Mouse (Mus musculus): ENCODE data around the gene Defb15. TPM values are rescaled to one million over a fixed set of nuclear protein-coding genes. Genes with fewer than 3 reads are reported as not detected.
"Not testable (repeated sequence)": the region's sequence is repeated elsewhere in the genome, so short reads cannot be mapped to it uniquely, and the experiment has no call there.

The Defb15 gene
- total RNA-seq (2021): not detected
- long read RNA-seq, experiment 1: 0 reads
- long read RNA-seq, experiment 2: 0 reads

DNA sequence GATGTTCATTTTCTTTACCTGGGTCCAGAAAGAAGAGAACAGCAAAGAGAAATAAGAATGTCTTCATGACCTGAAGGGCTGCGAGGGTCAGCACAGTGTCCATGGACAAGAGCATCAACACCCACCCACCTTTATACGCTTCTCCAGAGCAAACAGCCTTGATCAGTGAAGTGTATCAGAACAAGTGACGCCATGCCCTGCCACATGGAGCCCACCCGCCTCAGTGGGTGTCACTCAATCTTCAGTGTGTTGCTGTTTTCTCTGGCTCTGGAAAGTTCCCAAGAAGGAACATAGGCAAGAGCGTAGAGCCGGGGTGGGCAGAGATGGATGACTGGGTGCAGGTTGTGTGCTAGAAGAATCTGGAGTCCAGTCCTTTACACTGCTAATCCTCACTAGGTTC is at the start of gene Defb15:
TSS of gene Defb15 (minus strand) at position 101 of the 400 bp plus-strand sequence.
- DNase-seq: no peak

DNA sequence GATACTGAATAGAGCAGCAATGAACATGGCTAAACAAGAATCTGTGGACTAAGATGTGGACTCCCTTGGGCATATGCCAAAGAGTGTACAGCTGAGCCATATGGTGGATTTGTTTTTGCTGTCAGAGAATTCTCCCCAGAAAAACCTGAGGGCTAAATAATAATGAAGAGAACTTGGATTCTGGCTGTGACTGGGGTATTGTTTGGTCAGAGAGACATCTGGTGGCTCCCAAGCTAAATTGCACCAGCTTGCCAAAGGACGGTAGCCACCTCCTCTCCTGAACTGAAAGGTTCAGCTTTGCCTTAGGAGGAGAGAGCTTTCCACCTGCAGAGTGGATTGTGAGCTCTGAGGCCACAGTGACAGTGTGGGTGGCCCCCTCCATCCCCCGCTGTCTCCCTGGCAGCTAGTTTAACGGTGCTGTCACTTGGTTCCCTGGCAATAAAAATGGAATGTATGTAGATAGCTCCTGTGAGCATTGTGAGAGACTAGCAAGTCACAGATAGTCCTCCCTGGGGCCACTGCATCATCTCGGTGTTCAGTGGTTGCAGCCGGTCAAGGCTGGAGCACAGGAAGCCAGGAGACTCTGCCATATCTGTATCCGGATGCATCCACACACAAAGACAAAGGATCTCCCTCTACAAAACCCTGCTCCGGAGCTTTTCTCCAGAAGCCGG is 49.3 kb upstream of the Defb15 start:
- DNase-seq: no peak

DNA sequence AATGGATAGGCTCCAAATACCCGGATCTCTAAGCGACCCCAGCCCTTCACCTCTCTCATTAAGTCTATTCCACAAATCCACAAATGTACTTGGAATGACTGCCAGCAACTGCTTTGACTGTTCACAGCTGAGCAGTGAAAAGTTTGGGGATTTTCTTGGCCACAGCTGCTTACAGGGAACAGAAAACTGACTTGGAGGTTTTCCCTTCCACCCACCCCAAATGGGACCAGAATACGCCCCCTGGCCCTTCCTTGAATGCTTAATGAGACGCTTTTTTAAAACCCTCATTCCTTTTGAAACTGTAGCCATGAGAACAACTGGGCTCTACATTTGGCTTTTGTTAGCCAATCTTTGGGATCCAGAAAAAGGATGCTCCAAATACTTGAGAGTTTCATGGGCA is 45.7 kb upstream of the Defb15 start:
- no peak for DNase-seq

DNA sequence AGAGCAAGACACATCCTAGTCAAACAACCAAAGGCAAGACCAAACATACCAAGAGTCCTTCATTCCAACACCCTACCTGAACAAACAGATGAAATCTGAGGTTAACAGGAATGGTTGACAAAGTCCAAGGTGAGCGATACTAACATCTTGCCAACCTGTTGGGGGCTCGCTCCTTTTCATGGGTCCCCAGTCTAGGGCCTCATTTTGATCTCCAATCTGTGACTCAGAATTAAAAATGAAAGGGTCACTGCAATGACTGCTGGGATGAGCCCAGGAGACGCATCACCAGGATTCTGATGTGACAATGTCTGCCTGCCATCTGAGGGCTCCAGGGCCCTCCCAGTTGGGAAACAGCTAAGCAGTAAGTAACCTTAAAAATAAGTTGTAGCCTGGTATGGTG is 37.0 kb upstream of the Defb15 start, which contains the start of gene Ccdc70:
TSS of gene Ccdc70 (plus strand) at position 301 of the 400 bp plus-strand sequence.
- DNase-seq: no peak

DNA sequence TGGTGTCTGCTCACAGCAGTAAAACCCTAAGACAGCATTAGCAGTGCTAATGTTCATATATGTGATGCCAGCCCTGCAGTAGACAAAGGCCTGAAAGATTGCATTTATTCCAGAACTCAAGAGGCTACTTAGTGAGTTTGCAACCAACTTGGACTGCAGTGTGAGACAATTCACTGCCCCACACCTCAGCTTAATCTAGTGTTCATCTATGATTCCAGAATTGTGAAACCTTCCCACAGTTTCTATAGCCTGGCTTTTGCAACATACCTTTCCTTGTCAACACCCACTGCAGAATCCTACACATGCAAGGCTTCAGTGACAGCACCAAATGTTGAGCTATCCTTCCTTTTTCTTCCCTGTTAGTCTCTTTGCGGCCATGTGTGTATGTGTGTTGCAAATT is 34.1 kb upstream of the Defb15 start:
- no peak for DNase-seq

DNA sequence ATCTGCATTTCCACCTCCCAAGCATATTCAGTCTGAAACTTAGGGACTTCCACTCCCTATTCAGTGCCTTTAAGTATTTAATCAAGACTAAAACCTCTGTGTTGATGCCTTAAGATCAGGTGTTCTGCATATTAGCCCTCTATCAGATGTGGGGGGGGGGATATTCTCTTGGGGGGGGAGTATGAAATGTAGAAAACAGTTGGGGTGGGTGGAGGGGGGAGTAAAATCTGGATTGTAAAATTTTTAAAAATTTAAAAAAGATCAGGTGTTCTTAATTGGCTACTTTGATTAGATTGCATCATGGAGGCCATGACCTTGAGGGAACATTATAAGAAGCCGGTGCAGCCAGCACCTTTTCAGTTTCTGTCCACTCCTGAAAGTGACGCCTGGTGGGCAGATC is 25.9 kb upstream of the Defb15 start, which contains the start of gene Fam90a1a:
TSS of gene Fam90a1a (plus strand) at position 301 of the 400 bp plus-strand sequence.
- no peak for DNase-seq

DNA sequence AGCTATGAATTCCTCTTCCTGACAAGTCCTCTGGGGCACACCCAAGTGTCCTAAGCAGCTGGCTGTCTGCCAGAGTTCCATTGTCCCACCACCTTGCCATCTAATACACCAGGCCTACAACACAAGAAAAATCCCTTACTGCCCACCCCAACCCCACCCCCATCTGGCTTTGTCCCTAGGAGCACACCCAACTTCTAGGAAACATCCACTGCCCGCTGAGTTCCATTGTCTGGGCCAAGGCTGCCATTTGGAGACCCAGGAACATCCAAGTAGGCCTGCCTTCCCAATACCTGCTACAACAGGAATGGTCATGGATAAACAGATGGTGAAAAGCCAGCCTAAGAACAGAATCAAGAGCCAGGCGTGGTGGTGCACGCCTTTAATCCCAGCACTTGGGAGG is 23.8 kb upstream of the Defb15 start:
- no peak for DNase-seq

DNA sequence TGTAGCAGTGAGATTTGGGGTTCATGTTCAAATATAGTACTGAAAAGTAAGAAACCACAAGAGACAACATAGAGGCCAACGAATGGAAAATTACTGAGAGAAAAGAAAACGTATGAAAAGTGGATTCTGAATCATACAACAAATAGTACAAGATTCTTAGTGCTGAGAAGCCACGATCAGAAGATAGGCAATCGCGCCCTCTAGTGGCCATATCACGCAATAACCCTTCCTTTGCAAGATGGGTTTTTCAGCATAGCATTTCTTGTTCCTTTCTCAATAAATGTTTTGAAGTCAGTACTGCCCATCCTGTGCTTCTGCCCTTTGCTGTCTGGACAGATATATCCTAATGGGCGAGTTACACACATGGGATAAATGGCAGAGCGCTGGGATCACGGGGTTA is 22.8 kb upstream of the Defb15 start:
- DNase-seq: peak; percentile 31

DNA sequence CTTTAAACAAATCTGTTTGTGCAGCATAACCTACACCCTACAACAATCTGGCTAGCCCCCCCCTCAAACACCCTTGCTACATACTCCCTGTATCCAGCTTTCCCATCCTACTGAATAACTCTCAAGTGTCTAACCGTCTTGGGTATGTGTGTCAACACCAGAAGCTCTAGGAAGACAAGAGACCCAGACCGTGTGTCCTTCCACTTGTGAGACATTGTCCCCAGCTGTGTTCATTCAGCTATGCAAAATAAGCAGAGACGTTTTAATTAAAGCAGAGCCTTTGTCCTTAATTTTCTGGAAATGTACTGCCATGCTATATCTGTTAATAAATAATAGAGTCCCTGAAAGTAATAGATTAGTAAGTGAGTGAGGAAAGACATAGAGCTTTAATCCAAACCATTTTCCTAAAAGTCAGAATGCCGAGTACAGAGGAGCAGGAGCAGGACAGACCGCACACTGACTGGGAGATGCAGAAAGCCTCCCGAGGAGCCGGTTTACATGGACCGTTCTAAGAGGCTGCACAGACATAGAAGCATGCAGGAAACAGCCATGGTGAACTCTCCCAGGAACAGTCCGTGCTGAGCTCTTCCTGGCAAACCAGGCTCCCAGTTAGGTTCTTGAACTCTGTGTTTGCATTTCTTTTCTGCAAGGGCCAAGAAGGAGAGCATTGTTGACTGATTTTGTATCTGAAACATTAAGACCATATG is 15.0 kb upstream of the Defb15 start:
- no peak for DNase-seq

DNA sequence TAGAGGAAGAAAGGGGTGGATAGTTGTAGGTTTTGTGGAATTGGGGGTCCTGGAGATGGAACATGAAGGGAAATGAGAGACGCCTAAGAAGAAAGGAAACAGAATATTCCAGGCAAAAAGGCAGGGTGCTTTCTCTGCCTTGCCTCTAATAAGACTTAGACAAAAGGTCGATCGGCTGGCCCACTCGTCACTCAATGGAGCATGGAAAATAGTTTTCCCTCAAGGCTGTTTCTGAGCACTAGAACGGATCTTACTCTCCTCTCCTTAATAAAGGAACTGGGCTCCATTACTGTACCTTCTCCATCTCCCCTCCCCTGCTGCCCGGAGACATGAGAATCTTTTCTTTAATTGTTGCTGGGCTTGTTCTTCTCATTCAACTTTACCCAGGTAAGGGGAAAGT is 14.0 kb upstream of the Defb15 start, which contains the start of gene Defb13:
TSS of gene Defb13 (plus strand) at position 301 of the 400 bp plus-strand sequence.
- no peak for DNase-seq

DNA sequence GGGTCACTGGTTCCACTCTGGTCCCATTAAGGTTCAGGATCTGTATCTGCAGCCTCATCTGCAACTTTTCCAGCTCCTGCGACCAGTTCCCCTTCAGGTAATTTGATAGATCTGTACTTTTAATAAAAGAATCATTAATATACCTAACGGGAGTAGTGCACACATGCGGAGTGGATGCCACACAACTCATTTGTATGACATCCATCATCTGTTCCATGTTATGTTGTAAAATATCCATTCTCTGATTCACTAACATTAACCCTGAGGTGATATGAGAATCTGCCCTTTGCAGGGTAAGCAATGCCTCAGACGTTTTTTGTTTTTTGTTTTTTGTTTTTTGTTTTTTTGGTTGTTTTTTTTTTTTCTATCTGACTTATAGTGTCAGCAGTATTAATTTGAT is 5.5 kb upstream of the Defb15 start, which contains the start of gene Defb35:
TSS of gene Defb35 (plus strand) at position 301 of the 400 bp plus-strand sequence.
- not testable (repeated sequence) for DNase-seq

DNA sequence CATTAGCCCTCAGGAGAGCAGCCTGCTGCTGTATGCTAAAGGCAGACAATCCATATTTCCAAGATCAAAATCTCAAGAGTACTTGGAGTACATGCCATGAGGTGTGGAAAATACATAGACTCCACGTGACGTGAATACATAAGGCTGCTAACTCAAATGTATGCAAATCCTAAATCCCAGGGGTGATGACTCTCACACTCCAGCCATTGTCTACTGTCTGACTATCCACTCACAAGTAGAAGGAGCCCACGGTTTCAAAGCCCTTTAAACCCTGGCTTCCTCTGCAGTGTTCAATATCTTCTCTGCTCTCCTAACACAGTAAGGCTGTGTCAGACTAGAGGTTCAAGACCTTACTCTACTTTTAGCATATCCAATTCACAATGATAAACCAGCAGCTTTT is 1.8 kb downstream of the Defb15 start:
- not testable (repeated sequence) for DNase-seq

DNA sequence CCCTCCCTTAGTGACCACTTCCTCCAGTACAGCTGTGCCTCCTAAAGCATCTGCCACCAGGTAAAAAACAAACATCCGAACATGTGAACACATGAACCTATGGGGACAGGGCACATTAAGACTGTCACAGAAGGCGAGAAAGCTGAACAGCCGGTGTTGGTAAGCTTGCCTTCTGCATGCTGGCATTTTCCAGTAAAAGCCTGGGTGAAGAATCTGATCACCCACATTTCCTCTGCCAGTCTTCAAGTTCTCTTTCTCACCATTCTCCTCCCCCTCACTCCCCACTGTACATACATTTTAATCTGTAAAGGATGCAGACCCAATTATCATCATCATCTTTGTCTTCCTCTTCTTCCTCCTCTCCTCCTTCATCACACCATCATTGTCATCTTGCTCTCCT is 16.9 kb downstream of the Defb15 start:
- DNase-seq: no peak

DNA sequence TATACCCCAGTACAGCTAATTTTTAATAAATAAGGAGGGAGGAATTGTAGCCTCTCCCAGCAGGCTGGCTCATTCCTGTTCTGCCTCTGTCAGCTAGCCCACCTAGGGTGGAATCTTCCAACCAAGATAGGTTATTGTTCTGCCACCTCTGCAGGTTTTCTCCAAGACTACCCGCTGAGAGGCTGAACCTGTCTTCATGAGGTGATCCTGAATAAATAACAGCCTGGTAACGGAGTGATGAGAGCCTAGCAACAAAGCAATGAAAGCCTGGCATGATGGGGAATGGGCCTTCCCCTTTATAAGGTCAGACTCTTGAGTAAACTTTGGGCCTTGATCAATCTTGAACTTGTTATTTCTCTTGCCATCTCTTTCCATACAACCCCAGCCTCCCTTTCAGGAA is 20.0 kb downstream of the Defb15 start:
- no peak for DNase-seq

DNA sequence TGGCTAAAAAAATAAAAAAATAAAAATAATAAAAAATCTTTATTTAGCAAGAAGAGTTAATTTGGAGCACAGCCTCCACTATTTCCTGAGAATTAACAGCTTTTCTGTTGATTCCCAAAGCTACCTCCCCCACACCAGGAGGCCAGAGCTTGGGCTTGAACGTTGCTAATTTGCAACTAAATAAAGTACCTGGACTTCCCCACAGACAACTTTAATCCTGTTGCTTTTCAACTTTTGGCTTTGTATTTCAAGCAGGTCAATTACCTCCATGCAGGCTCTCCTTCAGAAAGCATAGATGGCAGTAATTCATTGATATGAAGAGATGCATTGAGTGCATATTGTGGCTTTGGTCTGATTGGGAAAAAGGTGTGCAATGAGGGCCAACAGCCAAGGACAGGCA is 20.6 kb downstream of the Defb15 start:
- DNase-seq: no peak

DNA sequence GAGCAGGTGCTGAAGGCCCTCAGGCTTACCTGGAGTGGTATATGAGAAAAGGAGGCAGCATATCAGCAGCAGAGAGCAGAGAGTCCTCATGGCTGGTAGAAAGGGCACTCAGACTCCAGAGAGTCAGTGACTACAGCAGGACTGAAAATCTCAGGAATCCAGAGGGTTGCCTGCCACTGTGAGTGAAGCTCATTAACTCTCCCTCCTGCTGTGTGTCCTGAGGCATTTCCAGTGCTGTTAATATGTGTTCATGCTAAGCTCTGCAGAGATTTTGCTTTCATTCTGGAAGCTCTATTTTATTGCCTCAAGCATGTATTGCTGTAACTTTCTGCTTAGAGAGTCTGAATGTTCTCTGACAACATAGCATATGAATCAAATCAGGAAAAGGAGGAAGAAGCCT is 26.2 kb downstream of the Defb15 start, which contains the start of gene Defb11:
TSS of gene Defb11 (minus strand) at position 123 of the 400 bp plus-strand sequence.
- not testable (repeated sequence) for DNase-seq

DNA sequence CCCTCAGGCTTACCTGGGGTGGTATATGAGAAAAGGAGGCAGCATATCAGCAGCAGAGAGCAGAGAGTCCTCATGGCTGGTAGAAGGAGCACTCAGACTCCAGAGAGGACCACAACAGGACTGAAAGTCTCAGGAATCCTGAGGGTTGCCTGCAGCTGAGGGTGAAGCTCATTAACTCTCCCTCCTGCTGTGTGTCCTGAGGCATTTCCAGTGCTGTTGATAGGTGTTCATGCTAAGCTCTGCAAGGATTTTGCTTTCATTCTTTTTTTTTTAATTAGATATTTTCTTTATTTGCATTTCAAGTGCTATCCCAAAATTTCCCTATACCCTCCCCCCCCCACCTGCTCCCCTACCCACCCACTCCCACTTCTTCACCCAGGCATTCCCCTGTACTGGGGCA is 47.2 kb downstream of the Defb15 start, which contains the start of gene Defb9:
TSS of gene Defb9 (minus strand) at position 101 of the 400 bp plus-strand sequence.
- DNase-seq: not testable (repeated sequence)

Other genes starting within 250 kb of the Defb15 start
- not detected for gene AY761184, start 229.1 kb downstream of the Defb15 start, total RNA-seq (2021)
- not detected for gene Defa24, start 198.2 kb downstream of the Defb15 start, total RNA-seq (2021)
- not detected for gene Defb50, start 109.2 kb downstream of the Defb15 start, total RNA-seq (2021)
- not detected for gene Defb2, start 92.8 kb downstream of the Defb15 start, total RNA-seq (2021)
- gene Defb10, start 73.8 kb downstream of the Defb15 start, total RNA-seq (2021): not detected
- not detected for gene Defb9, start 47.3 kb downstream of the Defb15 start, total RNA-seq (2021)
- gene Defb11, start 26.3 kb downstream of the Defb15 start, total RNA-seq (2021): not detected
- not detected for gene Defb35, start 5.6 kb upstream of the Defb15 start, total RNA-seq (2021)
- gene Defb13, start 14.1 kb upstream of the Defb15 start, total RNA-seq (2021): not detected
- not detected for gene Fam90a1a, start 26.0 kb upstream of the Defb15 start, total RNA-seq (2021)
- not detected for gene Ccdc70, start 37.1 kb upstream of the Defb15 start, total RNA-seq (2021)
- gene Atp7b, start 127.6 kb upstream of the Defb15 start, total RNA-seq (2021): under 1 TPM in 1 of 2 experiments, not detected in 1; 0.20 TPM
- gene Alg11, start 128.0 kb upstream of the Defb15 start, total RNA-seq (2021): 10 to 100 TPM in 1 of 2 experiments, 1 to 10 TPM in 1; 8.8 to 11.2 TPM
- not detected for gene Nek5, start 192.3 kb upstream of the Defb15 start, total RNA-seq (2021)
- gene Nek3, start 233.7 kb upstream of the Defb15 start, total RNA-seq (2021): 1 to 10 TPM; 2.6 to 2.7 TPM

Measured in gastrocnemius, postnatal 10 days (tissue).